Mouse (Mus musculus): ENCODE measurements around the gene Nhsl1.

DNA sequence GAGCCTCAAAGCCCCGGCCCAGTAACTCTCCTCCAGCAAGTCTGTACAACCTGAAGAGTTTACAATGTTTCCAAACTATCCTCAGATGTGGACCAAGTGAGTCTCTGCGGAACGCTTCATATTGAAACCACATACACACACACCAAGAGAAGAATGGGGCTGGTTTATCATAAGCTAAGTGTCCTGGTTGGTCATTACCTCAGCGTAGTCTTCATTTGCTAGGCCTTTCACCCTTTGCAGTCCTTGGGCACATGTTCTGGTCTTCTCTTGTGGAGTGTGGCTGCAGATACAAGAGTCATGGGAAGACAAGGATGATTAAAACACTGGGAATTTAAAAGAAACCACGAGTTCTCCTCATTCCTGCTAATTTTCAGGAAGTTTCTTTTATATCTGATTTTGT lies 34.2 kb downstream of the Nhsl1 start:
- TF ChIP-seq POLR2A (IDR thresholded peaks at IDR 0.05; ENCODE audit: extremely low read depth, insufficient read depth, low read length) (no peak), CTCF (IDR thresholded peaks at IDR 0.05; ENCODE audit: extremely low read depth, insufficient read depth, low read length) (no peak)

Data from cortical plate, adult 2 months (tissue).